Mouse (Mus musculus): ENCODE measurements around the gene Cldn34b1.
"Not testable (repeated sequence)": the region's sequence is repeated elsewhere in the genome, so short reads cannot be mapped to it uniquely, and the experiment has no call there.

The Cldn34b1 gene

DNA sequence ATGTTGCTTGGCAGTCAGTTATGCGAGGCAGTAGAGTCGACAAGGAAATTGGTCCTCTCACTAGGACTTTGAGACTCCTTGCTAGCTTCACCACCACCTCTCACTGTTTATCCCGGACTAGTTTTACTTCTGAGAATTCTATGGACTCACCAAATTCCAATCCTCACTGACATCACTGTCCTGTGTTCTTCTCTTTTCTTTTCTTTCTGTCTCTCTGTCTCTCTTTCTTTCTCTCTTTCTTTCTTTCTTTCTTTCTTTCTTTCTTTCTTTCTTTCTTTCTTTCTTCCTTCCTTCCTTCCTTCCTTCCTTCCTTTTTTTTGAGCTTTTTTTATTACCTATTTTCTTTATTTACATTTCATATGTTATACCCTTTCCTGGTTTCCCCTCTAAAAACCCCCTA lies at the start of gene Cldn34b1:
Gene Cldn34b1, minus strand, starts transcription at position 101 of the 400 bp plus-strand sequence.
- DNase-seq = not testable (repeated sequence)

DNA sequence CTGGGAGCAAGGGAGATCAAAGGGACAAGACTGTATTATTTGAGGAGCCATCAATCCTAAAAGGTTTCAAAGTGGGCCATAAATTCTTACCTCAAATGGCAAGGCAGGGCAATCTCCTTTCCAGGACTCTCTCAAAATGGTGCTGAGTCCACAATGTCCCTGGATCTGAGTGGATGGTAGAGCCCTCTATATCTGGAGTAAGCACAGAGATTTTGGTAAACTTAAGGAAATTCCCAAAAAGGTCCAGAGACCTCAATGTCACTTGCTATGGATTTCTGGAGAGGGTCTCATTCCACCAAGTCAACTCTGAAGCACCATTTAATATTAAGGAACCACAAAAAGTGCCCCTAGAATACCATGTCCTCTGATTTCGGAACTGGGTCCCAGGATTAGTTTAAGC lies 45.8 kb upstream of the Cldn34b1 start, which contains the start of gene Magea6:
Gene Magea6, minus strand, starts transcription at position 101 of the 400 bp plus-strand sequence.
- not testable (repeated sequence) for DNase-seq
